In genomic region chr2:105428029-105428428, GRCm38 (mm10) we compare ENCODE assay signal across 8 mouse cellular contexts. TPM values are rescaled to one million over a fixed set of nuclear protein-coding genes. Genes with fewer than 3 reads are reported as not detected.
DNase-seq lines count a peak whose midpoint lies in the region; ATAC-seq and TF ChIP-seq lines count a peak whose summit lies in the region.

No protein-coding gene starts in this region.

- ATAC-seq in midbrain, embryonic 15.5 days (replicated peaks), result peak; percentile 71
- ATAC-seq in stomach, embryonic 14.5 days (ENCODE audit: insufficient number of reproducible peaks, insufficient read depth, low FRiP score, low read depth), result 0 out of 2 replicates have a peak, but pooled peaks have one; percentile 46

- no peak overlapping the region for H3K4me3 ChIP-seq in embryonic facial prominence, embryonic 10.5 days
- peak overlapping the region; percentile 32 for H3K4me3 ChIP-seq in heart, embryonic 10.5 days
- H3K4me3 ChIP-seq in kidney, adult 2 months (ENCODE audit: insufficient read depth, low read depth, low read length), result no peak overlapping the region
- no peak overlapping the region for H3K4me3 ChIP-seq in limb, embryonic 10.5 days
- no peak overlapping the region for H3K4me3 ChIP-seq in midbrain, embryonic 15.5 days
- no peak overlapping the region for H3K4me3 ChIP-seq in stomach, embryonic 14.5 days (ENCODE audit: low read depth, low read length)

- no peak overlapping the region for H3K27ac ChIP-seq in embryonic facial prominence, embryonic 10.5 days (replicated peaks)
- peak overlapping the region; percentile 32; the same call in 1 of the 2 replicates for H3K27ac ChIP-seq in heart, embryonic 10.5 days
- no peak overlapping the region for H3K27ac ChIP-seq in kidney, adult 2 months (ENCODE audit: insufficient read depth, low read depth, low read length)
- no peak overlapping the region for H3K27ac ChIP-seq in limb, embryonic 10.5 days
- H3K27ac ChIP-seq in midbrain, embryonic 15.5 days, result no peak overlapping the region
- H3K27ac ChIP-seq in stomach, embryonic 14.5 days (ENCODE audit: low read length), result no peak overlapping the region

- no peaks in the 10 kb centered on the region for H3K9me3 ChIP-seq in embryonic facial prominence, embryonic 10.5 days
- H3K9me3 ChIP-seq in heart, embryonic 10.5 days, result no peaks in the 10 kb centered on the region
- no peaks in the 10 kb centered on the region for H3K9me3 ChIP-seq in limb, embryonic 10.5 days (replicated peaks)
- no peaks in the 10 kb centered on the region for H3K9me3 ChIP-seq in midbrain, embryonic 15.5 days
- no peaks in the 10 kb centered on the region for H3K9me3 ChIP-seq in stomach, embryonic 14.5 days (ENCODE audit: control insufficient read depth, low read depth, low read length)

- peak; percentile 89 for TF ChIP-seq CTCF in kidney, adult 2 months (conservative IDR thresholded peaks at IDR 0.05; ENCODE audit: insufficient read depth, insufficient read length, low read depth, low read length)

- peaks cover 24% of the 10 kb centered on the region for H3K27me3 ChIP-seq in embryonic facial prominence, embryonic 10.5 days (replicated peaks; ENCODE audit: low read depth, poor library complexity, severe bottlenecking)
- H3K27me3 ChIP-seq in heart, embryonic 10.5 days (ENCODE audit: insufficient read depth, poor library complexity, severe bottlenecking), result 0 out of 2 replicates have a peak, but pooled peaks cover 16% of the 10 kb centered on the region
- H3K27me3 ChIP-seq in kidney, adult 2 months (replicated peaks; ENCODE audit: control insufficient read depth, insufficient read depth, low read length), result no peaks in the 10 kb centered on the region
- H3K27me3 ChIP-seq in limb, embryonic 10.5 days (ENCODE audit: low read depth, poor library complexity, severe bottlenecking), result peaks cover 14% of the 10 kb centered on the region; the same call in 1 of the 2 replicates
- peaks cover 8% of the 10 kb centered on the region; the same call in 1 of the 2 replicates for H3K27me3 ChIP-seq in midbrain, embryonic 15.5 days (replicated peaks)
- no peaks in the 10 kb centered on the region for H3K27me3 ChIP-seq in stomach, embryonic 14.5 days (ENCODE audit: control insufficient read depth, insufficient read depth, low read length)

- no peaks in the 10 kb centered on the region for H3K36me3 ChIP-seq in embryonic facial prominence, embryonic 10.5 days (replicated peaks)
- no peaks in the 10 kb centered on the region for H3K36me3 ChIP-seq in heart, embryonic 10.5 days
- no peaks in the 10 kb centered on the region for H3K36me3 ChIP-seq in kidney, adult 2 months (ENCODE audit: control insufficient read depth, insufficient read depth, low read length)
- H3K36me3 ChIP-seq in limb, embryonic 10.5 days, result no peaks in the 10 kb centered on the region
- no peaks in the 10 kb centered on the region for H3K36me3 ChIP-seq in midbrain, embryonic 15.5 days (replicated peaks)
- H3K36me3 ChIP-seq in stomach, embryonic 14.5 days (ENCODE audit: control insufficient read depth, insufficient read depth, low read length), result no peaks in the 10 kb centered on the region

- WGBS in embryonic facial prominence, embryonic 10.5 days, result 5% methylated on average over 12 of the region's 12 CpGs
- WGBS in heart, embryonic 10.5 days, result 3% methylated on average over 12 of the region's 12 CpGs
- 4% methylated on average over 12 of the region's 12 CpGs for WGBS in kidney, adult 2 months
- WGBS in limb, embryonic 10.5 days, result 7% methylated on average over 12 of the region's 12 CpGs
- WGBS in midbrain, embryonic 15.5 days, result 4% methylated on average over 12 of the region's 12 CpGs
- 3% methylated on average over 12 of the region's 12 CpGs for WGBS in stomach, embryonic 14.5 days

- no peak overlapping the region for H3K4me2 ChIP-seq in midbrain, embryonic 15.5 days
- H3K4me2 ChIP-seq in stomach, embryonic 14.5 days (replicated peaks; ENCODE audit: low read depth, low read length), result no peak overlapping the region

- peaks cover 13% of the 10 kb centered on the region for H3K4me1 ChIP-seq in embryonic facial prominence, embryonic 10.5 days
- peaks cover 21% of the 10 kb centered on the region for H3K4me1 ChIP-seq in heart, embryonic 10.5 days
- H3K4me1 ChIP-seq in kidney, adult 2 months (ENCODE audit: control insufficient read depth, insufficient read depth, low read length), result no peaks in the 10 kb centered on the region
- H3K4me1 ChIP-seq in limb, embryonic 10.5 days, result peaks cover 2% of the 10 kb centered on the region; the same call in 1 of the 2 replicates
- H3K4me1 ChIP-seq in midbrain, embryonic 15.5 days, result 0 out of 2 replicates have a peak, but pooled peaks cover 2% of the 10 kb centered on the region
- H3K4me1 ChIP-seq in stomach, embryonic 14.5 days (ENCODE audit: control insufficient read depth, insufficient read depth, low read length), result no peaks in the 10 kb centered on the region; the same call in 1 of the 2 replicates

- TF ChIP-seq POLR2A in kidney, adult 2 months (IDR thresholded peaks at IDR 0.05; ENCODE audit: low read depth, low read length), result no peak

- H3K9ac ChIP-seq in midbrain, embryonic 15.5 days, result no peak overlapping the region
- H3K9ac ChIP-seq in stomach, embryonic 14.5 days (replicated peaks; ENCODE audit: low read depth, low read length), result no peak overlapping the region

- DNase-seq in B cell, adult 2 months, result peak; percentile 62 to 64
- DNase-seq in adrenal gland, postnatal 25 days, result peak; percentile 69
- DNase-seq in embryonic facial prominence, embryonic 10.5 days (ENCODE audit: low spot score), result peak; percentile 76
- peak; percentile 87 for DNase-seq in heart, embryonic 10.5 days (ENCODE audit: low spot score)
- peak; percentile 72 for DNase-seq in kidney, adult 2 months
- DNase-seq in limb, embryonic 10.5 days (ENCODE audit: low spot score), result peak; percentile 76

RNA-seq across cellular contexts. Expression of gene Rcn1, which starts 28.9 kb away (rescaled TPM):
- 148 and 158 TPM in 2 replicates for total RNA-seq in adrenal gland, postnatal 25 days (2021)
- polyA plus RNA-seq in embryonic facial prominence, embryonic 10.5 days (2016; fragmentation: Nextera tagmentation; extraction: Ambion mirVana), result 114 and 116 TPM in 2 replicates
- polyA plus RNA-seq in heart, embryonic 10.5 days (2016; fragmentation: Nextera tagmentation; extraction: Ambion mirVana), result 154 and 166 TPM in 2 replicates
- 5.3 and 5.4 TPM in 2 replicates for polyA plus RNA-seq in kidney, adult 2 months (2012; rRNA removed)
- 96.8 and 116 TPM in 2 replicates for polyA plus RNA-seq in limb, embryonic 10.5 days (2016; fragmentation: Nextera tagmentation; extraction: Ambion mirVana)
- 54.3 and 57.5 TPM in 2 replicates for polyA plus RNA-seq in midbrain, embryonic 15.5 days (2015; fragmentation: Nextera tagmentation; extraction: Ambion mirVana)
- polyA plus RNA-seq in stomach, embryonic 14.5 days (2014; fragmentation: Nextera tagmentation; extraction: Ambion mirVana), result 76.2 and 95.2 TPM in 2 replicates
